Mouse (Mus musculus) liver, embryonic 14.5 days (tissue): ENCODE data around the gene Man2c1. TPM values are rescaled to one million over a fixed set of nuclear protein-coding genes. Genes with fewer than 3 reads are reported as not detected.

Source experiments
- ATAC-seq: fragments of 200-750 bp; cut with Nextera tagmentation; 2 replicates; pipeline ENCODE4 v1.8.0; 2017; ENCODE audit warnings: moderate number of reproducible peaks, mild to moderate bottlenecking, moderate library complexity; ENCODE audit not compliant: insufficient read depth
- DNase-seq, 3 experiments: peaks; one replicate each; pipeline ENCODE4 v3.0.0-alpha.2; 2012 to 2013; ENCODE audit warnings: low read depth in 3 of 3, low spot score in 3 of 3
- H3K27ac ChIP-seq: fragments of 300-500 bp; sonication (generic); 2 replicates; pipeline ENCODE4 v1.5.1; 2014; ENCODE audit warnings: moderate library complexity, mild to moderate bottlenecking, control low read depth, inconsistent platforms
- H3K27me3 ChIP-seq: fragments of 300-500 bp; sonication (generic); 2 replicates; pipeline ENCODE4 v1.6.1; 2014; ENCODE audit warnings: mild to moderate bottlenecking, low read length, moderate library complexity; ENCODE audit not compliant: control insufficient read depth, insufficient read depth
- H3K36me3 ChIP-seq: fragments of 300-500 bp; sonication (generic); replicated peaks from 2 replicates; pipeline ENCODE4 v1.6.1; 2014; ENCODE audit warnings: low read depth; ENCODE audit not compliant: control insufficient read depth, insufficient read depth
- H3K4me1 ChIP-seq, 2 experiments: fragments of 200-500 bp in 1 of 2; fragments of 300-500 bp in 1 of 2; sonication (generic) in 1 of 2; replicated peaks; 2 replicates each; pipeline ENCODE4 v1.6.1; 2012 to 2014; ENCODE audit warnings: antibody characterized with exemption in 1 of 2, inconsistent platforms in 1 of 2, low read length in 1 of 2; ENCODE audit not compliant: control insufficient read depth in 2 of 2, insufficient read depth in 2 of 2
- H3K4me2 ChIP-seq: fragments of 300-500 bp; sonication (generic); 2 replicates; pipeline ENCODE4 v1.6.1; 2014; ENCODE audit warnings: low read depth, mild to moderate bottlenecking, control low read depth, moderate library complexity
- H3K4me3 ChIP-seq, 2 experiments: fragments of 200-500 bp in 1 of 2; fragments of 300-500 bp in 1 of 2; sonication (generic) in 1 of 2; 2 replicates each; pipeline ENCODE4 v1.5.1; 2012 to 2014; ENCODE audit warnings: low read depth in 2 of 2, low read length in 2 of 2, mild to moderate bottlenecking in 2 of 2, control low read depth in 1 of 2, inconsistent platforms in 1 of 2, moderate library complexity in 1 of 2; ENCODE audit not compliant: insufficient read depth in 1 of 2
- H3K9ac ChIP-seq: fragments of 300-500 bp; sonication (generic); replicated peaks from 2 replicates; pipeline ENCODE4 v1.6.1; 2014; ENCODE audit warnings: mild to moderate bottlenecking, control low read depth, moderate library complexity
- H3K9me3 ChIP-seq: fragments of 300-500 bp; sonication (generic); 2 replicates; pipeline ENCODE4 v1.6.1; 2016; ENCODE audit warnings: low read length, mixed read lengths; ENCODE audit not compliant: control insufficient read depth
- CTCF ChIP-seq: IDR thresholded peaks from 2 replicates; pipeline ENCODE4 v1.5.1; 2016; ENCODE audit warnings: antibody characterized with exemption, low read depth, control low read depth
- EP300 ChIP-seq: IDR thresholded peaks from 2 replicates; pipeline ENCODE4 v1.6.1; 2016; ENCODE audit warnings: antibody characterized with exemption, low read depth
- WGBS: fragments of 180-500 bp; shearing (Covaris S2); extraction: QIAGEN DNeasy Blood & Tissue Kit; methylation state at CpG from one replicate; pipeline ENCODE4 v1.1.7; 2014; ENCODE audit not compliant: insufficient replicate concordance; 5-methylcytosine and 5-hydroxymethylcytosine counted together
- polyA plus RNA-seq, 2 experiments: library from polyadenylated mRNA; depleted of rRNA in 1 of 2; stranded (reverse) in 1 of 2; unstranded in 1 of 2; fragments of >200 nt; fragmentation: Nextera tagmentation in 1 of 2; extraction: Ambion mirVana in 1 of 2; gene quantifications; 2 replicates each; pipeline versions ENCODE4 v1.2.1 to v1.2.3; 2012 to 2014

The Man2c1 gene
- polyA plus RNA-seq (2012; rRNA removed) (27.1 and 35.4 TPM in 2 replicates), polyA plus RNA-seq (2014; fragmentation: Nextera tagmentation; extraction: Ambion mirVana) (7.4 and 11.5 TPM in 2 replicates)

- Histone ChIP-seq H3K4me2 (peak within 1 kb of the TSS; percentile 92), H3K27me3 (no peaks in the 10 kb centered on the region), H3K9me3 (no peaks in the 10 kb centered on the region), H3K36me3 (peaks cover 27% of the 10 kb centered on the region), H3K9ac (peak within 1 kb of the TSS; percentile 75), H3K27ac (peak within 1 kb of the TSS; percentile 83), H3K4me3 (peak within 1 kb of the TSS; percentile 64 to 79), H3K4me1 (peaks cover 0 to 8% of the 10 kb centered on the region in 2 experiments; a peak in 3 of 4 replicates)
- TF ChIP-seq CTCF = peak; percentile 94
- TF ChIP-seq EP300 = no peak; the same call in 1 of the 2 replicates
- ATAC-seq = peak; percentile 90
- WGBS = under 1% methylated on average over 58 of the region's 58 CpGs
- peak; percentile 88 to 89 (median 88) for DNase-seq
Measured at GRCm38 (mm10) chr9:57130577-57131433, at the start of gene Man2c1. Gene Man2c1, plus strand, starts transcription at chr9:57130690.

GRCm38 (mm10) chr9:57082236-57082635, 48.3 kb upstream of the Man2c1 start:
- no peak for TF ChIP-seq CTCF
- TF ChIP-seq EP300 = no peak
- Histone ChIP-seq H3K9ac (no peak overlapping the region), H3K4me1 (peaks cover 0 to 4% of the 10 kb centered on the region in 2 experiments; a peak in 3 of 4 replicates), H3K36me3 (peaks cover 2% of the 10 kb centered on the region; the same call in 1 of the 2 replicates), H3K27me3 (no peaks in the 10 kb centered on the region), H3K4me3 (no peak overlapping the region), H3K27ac (no peak overlapping the region), H3K9me3 (no peaks in the 10 kb centered on the region), H3K4me2 (no peak overlapping the region)
- no peak for ATAC-seq
- 74% methylated on average over 3 of the region's 3 CpGs for WGBS
- DNase-seq = no peak

- DNase-seq = no peak
- WGBS = 89% methylated on average over 13 of the region's 13 CpGs
- TF ChIP-seq CTCF = no peak
- no peak for TF ChIP-seq EP300
- Histone ChIP-seq H3K4me2 (no peak overlapping the region), H3K4me3 (no peak overlapping the region), H3K9me3 (no peaks in the 10 kb centered on the region), H3K27ac (no peak overlapping the region), H3K4me1 (no peaks in the 10 kb centered on the region), H3K36me3 (peaks cover 60% of the 10 kb centered on the region), H3K27me3 (no peaks in the 10 kb centered on the region), H3K9ac (no peak overlapping the region)
- ATAC-seq = no peak
Measured at GRCm38 (mm10) chr9:57117261-57117755, 13.2 kb upstream of the Man2c1 start.

- Histone ChIP-seq H3K4me3 (peak overlapping the region in 1 of 2 experiments; percentile 64; a peak in 2 of 4 replicates), H3K9ac (peak overlapping the region; percentile 75), H3K27me3 (no peaks in the 10 kb centered on the region), H3K4me2 (peak overlapping the region; percentile 92), H3K4me1 (peaks cover 0 to 8% of the 10 kb centered on the region in 2 experiments; a peak in 3 of 4 replicates), H3K36me3 (peaks cover 35% of the 10 kb centered on the region), H3K27ac (no peak overlapping the region), H3K9me3 (no peaks in the 10 kb centered on the region)
- ATAC-seq = no peak
- no peak for DNase-seq
- no peak for TF ChIP-seq CTCF
Measured at GRCm38 (mm10) chr9:57129641-57130040, 849 bp upstream of the Man2c1 start.

GRCm38 (mm10) chr9:57137246-57137645, 6.8 kb downstream of the Man2c1 start:
- no peak for TF ChIP-seq CTCF
- no peak for TF ChIP-seq EP300
- H3K4me2 ChIP-seq = no peak overlapping the region
- no peak overlapping the region for H3K27ac ChIP-seq
- no peak overlapping the region for H3K4me3 ChIP-seq
- H3K27me3 ChIP-seq = no peaks in the 10 kb centered on the region
- WGBS = 71% methylated on average over 6 of the region's 6 CpGs
- H3K4me1 ChIP-seq = no peaks in the 10 kb centered on the region
- ATAC-seq (no peak), DNase-seq (no peak)
- no peaks in the 10 kb centered on the region for H3K9me3 ChIP-seq
- no peaks in the 10 kb centered on the region; the same call in 1 of the 2 replicates for H3K36me3 ChIP-seq
- H3K9ac ChIP-seq = no peak overlapping the region
